Comparison of ENCODE assay signal across 8 mouse cellular contexts in genomic region chr7:45801348-45801747, GRCm38 (mm10). TPM values are rescaled to one million over a fixed set of nuclear protein-coding genes. Genes with fewer than 3 reads are reported as not detected.
DNase-seq lines count a peak whose midpoint lies in the region; ATAC-seq and TF ChIP-seq lines count a peak whose summit lies in the region.

No protein-coding gene starts in this region.

- no peaks in the 10 kb centered on the region for H3K9me3 ChIP-seq in forebrain, postnatal 0 days (ENCODE audit: low read length)
- no peaks in the 10 kb centered on the region for H3K9me3 ChIP-seq in lung, embryonic 16.5 days (ENCODE audit: control insufficient read depth, low read length)

- no peak overlapping the region for H3K4me2 ChIP-seq in forebrain, postnatal 0 days (ENCODE audit: low read depth)
- peak overlapping the region; percentile 62 for H3K4me2 ChIP-seq in lung, embryonic 16.5 days (ENCODE audit: low read depth, low read length)

- H3K36me3 ChIP-seq in forebrain, postnatal 0 days (ENCODE audit: insufficient read depth) = peaks cover 60% of the 10 kb centered on the region
- no peaks in the 10 kb centered on the region for H3K36me3 ChIP-seq in lung, embryonic 16.5 days (ENCODE audit: control insufficient read depth, insufficient read depth, low read length)
- no peaks in the 10 kb centered on the region for H3K36me3 ChIP-seq in thymus, adult 2 months (ENCODE audit: control insufficient read depth, insufficient read depth, low read length)

- TF ChIP-seq POLR2A in cerebellum, adult 2 months (IDR thresholded peaks at IDR 0.05; ENCODE audit: borderline replicate concordance, insufficient read depth, low read length) = no peak
- no peak for TF ChIP-seq POLR2A in thymus, adult 2 months (IDR thresholded peaks at IDR 0.05; ENCODE audit: control insufficient read depth, extremely low read depth, insufficient read depth, low read length, poor library complexity)

- no peak overlapping the region for H3K9ac ChIP-seq in forebrain, postnatal 0 days
- 0 out of 2 replicates have a peak overlapping the region, but pooled peaks have one; percentile 29 for H3K9ac ChIP-seq in lung, embryonic 16.5 days (ENCODE audit: low read length)

- TF ChIP-seq CTCF in cerebellum, adult 2 months (IDR thresholded peaks at IDR 0.05; ENCODE audit: borderline replicate concordance, insufficient read depth, low read depth, low read length) = peak; percentile 100
- peak; percentile 100 for TF ChIP-seq CTCF in forebrain, postnatal 0 days (IDR thresholded peaks at IDR 0.05; ENCODE audit: low read depth)
- TF ChIP-seq CTCF in thymus, adult 2 months (IDR thresholded peaks at IDR 0.05; ENCODE audit: borderline replicate concordance, control insufficient read depth, extremely low read depth, insufficient read depth, low read length, poor library complexity) = peak; percentile 99

- H3K4me3 ChIP-seq in cerebellum, adult 2 months (replicated peaks; ENCODE audit: insufficient read depth, low read depth, low read length) = no peak overlapping the region
- no peak overlapping the region for H3K4me3 ChIP-seq in forebrain, postnatal 0 days (ENCODE audit: low read depth, low read length)
- H3K4me3 ChIP-seq in lung, embryonic 16.5 days (ENCODE audit: low read length) = peak overlapping the region; percentile 42
- no peak overlapping the region for H3K4me3 ChIP-seq in thymus, adult 2 months (ENCODE audit: control insufficient read depth, insufficient read depth, low read length)

- WGBS in cerebellum, adult 2 months = 2% methylated on average over 12 of the region's 12 CpGs
- WGBS in forebrain, postnatal 0 days = 4% methylated on average over 12 of the region's 12 CpGs
- WGBS in lung, embryonic 16.5 days = under 1% methylated on average over 12 of the region's 12 CpGs
- WGBS in thymus, adult 2 months = under 1% methylated on average over 12 of the region's 12 CpGs

- no peaks in the 10 kb centered on the region for H3K27me3 ChIP-seq in cerebellum, adult 2 months (ENCODE audit: control insufficient read depth, insufficient read depth, low read length)
- no peaks in the 10 kb centered on the region for H3K27me3 ChIP-seq in forebrain, postnatal 0 days (ENCODE audit: insufficient read depth, low read length)
- H3K27me3 ChIP-seq in lung, embryonic 16.5 days (ENCODE audit: control insufficient read depth, insufficient read depth, low read depth, low read length) = peaks cover 25% of the 10 kb centered on the region
- peaks cover 15% of the 10 kb centered on the region; the same call in 1 of the 2 replicates for H3K27me3 ChIP-seq in thymus, adult 2 months (ENCODE audit: control insufficient read depth, insufficient read depth, low read length)

- no peak overlapping the region for H3K27ac ChIP-seq in cerebellum, adult 2 months (ENCODE audit: insufficient read depth, low read length)
- H3K27ac ChIP-seq in forebrain, postnatal 0 days (ENCODE audit: low read depth, low read length) = peak overlapping the region; percentile 57; the same call in 1 of the 2 replicates
- peak overlapping the region; percentile 65; the same call in 1 of the 2 replicates for H3K27ac ChIP-seq in lung, embryonic 16.5 days (ENCODE audit: low read length)
- H3K27ac ChIP-seq in thymus, adult 2 months (ENCODE audit: control insufficient read depth, insufficient read depth, low read length) = no peak overlapping the region

- DNase-seq in MN1 (ENCODE audit: low spot score) = peak; percentile 88
- DNase-seq in cerebellum, adult 2 months = peak; percentile 85 to 92
- peak; percentile 96 for DNase-seq in forebrain, postnatal 0 days
- peak; percentile 96 for DNase-seq in heart, postnatal 4 days
- peak; percentile 85 for DNase-seq in layer of hippocampus, adult 9-10 months (ENCODE audit: low spot score)
- DNase-seq in ovary, adult 18-20 months (ENCODE audit: low spot score) = peak; percentile 72
- DNase-seq in thymus, adult 2 months = peak; percentile 91

- peak; percentile 82 for ATAC-seq in forebrain, postnatal 0 days
- ATAC-seq in lung, embryonic 16.5 days (ENCODE audit: low read depth) = peak; percentile 58

- peaks cover 13% of the 10 kb centered on the region for H3K4me1 ChIP-seq in cerebellum, adult 2 months (ENCODE audit: control insufficient read depth, insufficient read depth, low read length)
- H3K4me1 ChIP-seq in forebrain, postnatal 0 days (ENCODE audit: insufficient read depth) = 0 out of 2 replicates have a peak, but pooled peaks cover 2% of the 10 kb centered on the region
- peaks cover 22% of the 10 kb centered on the region for H3K4me1 ChIP-seq in lung, embryonic 16.5 days (replicated peaks; ENCODE audit: control insufficient read depth, insufficient read depth, low read length)
- peaks cover 15% of the 10 kb centered on the region for H3K4me1 ChIP-seq in thymus, adult 2 months (replicated peaks; ENCODE audit: control insufficient read depth, insufficient read depth, low read length)

RNA-seq across cellular contexts. Expression of gene Cyth2, which starts 13.0 kb away (rescaled TPM):
- polyA plus RNA-seq in cerebellum, adult 2 months (2012; rRNA removed) = 112 and 116 TPM in 2 replicates
- 253 and 270 TPM in 2 replicates for total RNA-seq in forebrain, postnatal 0 days (2014; rRNA removed)
- 282 and 317 TPM in 2 replicates for polyA plus RNA-seq in forebrain, postnatal 0 days (2015; fragmentation: Nextera tagmentation; extraction: Ambion mirVana)
- total RNA-seq in heart, postnatal 4 days (2021) = 100 to 1,000 TPM; 105 to 107 TPM
- polyA plus RNA-seq in lung, embryonic 16.5 days (2015; fragmentation: Nextera tagmentation; extraction: Ambion mirVana) = 108 and 112 TPM in 2 replicates
- 65.8 and 71.5 TPM in 2 replicates for polyA plus RNA-seq in thymus, adult 2 months (2012; rRNA removed)

RNA-seq across cellular contexts. Expression of gene Sult2b1, which starts 16.9 kb away (rescaled TPM):
- polyA plus RNA-seq in cerebellum, adult 2 months (2012; rRNA removed) = 10.6 and 10.8 TPM in 2 replicates
- total RNA-seq in forebrain, postnatal 0 days (2014; rRNA removed) = 6.5 and 8.9 TPM in 2 replicates
- polyA plus RNA-seq in forebrain, postnatal 0 days (2015; fragmentation: Nextera tagmentation; extraction: Ambion mirVana) = 9.6 and 10.0 TPM in 2 replicates
- total RNA-seq in heart, postnatal 4 days (2021) = not detected
- 6.6 and 7.9 TPM in 2 replicates for polyA plus RNA-seq in lung, embryonic 16.5 days (2015; fragmentation: Nextera tagmentation; extraction: Ambion mirVana)
- 3.8 and 3.9 TPM in 2 replicates for polyA plus RNA-seq in thymus, adult 2 months (2012; rRNA removed)

RNA-seq across cellular contexts. Expression of gene Lmtk3, which starts 17.8 kb away (rescaled TPM):
- polyA plus RNA-seq in cerebellum, adult 2 months (2012; rRNA removed) = 126 and 130 TPM in 2 replicates
- total RNA-seq in forebrain, postnatal 0 days (2014; rRNA removed) = 128 and 144 TPM in 2 replicates
- 8.9 and 12.5 TPM in 2 replicates for polyA plus RNA-seq in forebrain, postnatal 0 days (2015; fragmentation: Nextera tagmentation; extraction: Ambion mirVana)
- total RNA-seq in heart, postnatal 4 days (2021) = under 1 TPM; 0.10 to 0.16 TPM
- 0.72 and 1.0 TPM in 2 replicates for polyA plus RNA-seq in lung, embryonic 16.5 days (2015; fragmentation: Nextera tagmentation; extraction: Ambion mirVana)
- 0.84 and 1.2 TPM in 2 replicates for polyA plus RNA-seq in thymus, adult 2 months (2012; rRNA removed)

RNA-seq across cellular contexts. Expression of gene Kcnj14, which starts 23.2 kb away (rescaled TPM):
- polyA plus RNA-seq in cerebellum, adult 2 months (2012; rRNA removed) = 6.0 and 7.3 TPM in 2 replicates
- total RNA-seq in forebrain, postnatal 0 days (2014; rRNA removed) = 0.54 and 1.00 TPM in 2 replicates
- 0.48 and 1.1 TPM in 2 replicates for polyA plus RNA-seq in forebrain, postnatal 0 days (2015; fragmentation: Nextera tagmentation; extraction: Ambion mirVana)
- under 1 TPM; 0.34 to 0.38 TPM for total RNA-seq in heart, postnatal 4 days (2021)
- 0.68 and 1.3 TPM in 2 replicates for polyA plus RNA-seq in lung, embryonic 16.5 days (2015; fragmentation: Nextera tagmentation; extraction: Ambion mirVana)
- 0.36 and 1.3 TPM in 2 replicates for polyA plus RNA-seq in thymus, adult 2 months (2012; rRNA removed)

RNA-seq across cellular contexts. Expression of gene Grwd1, which starts 29.4 kb away (rescaled TPM):
- polyA plus RNA-seq in cerebellum, adult 2 months (2012; rRNA removed) = 14.9 and 15.5 TPM in 2 replicates
- total RNA-seq in forebrain, postnatal 0 days (2014; rRNA removed) = 39.3 and 41.8 TPM in 2 replicates
- polyA plus RNA-seq in forebrain, postnatal 0 days (2015; fragmentation: Nextera tagmentation; extraction: Ambion mirVana) = 55.9 and 60.7 TPM in 2 replicates
- total RNA-seq in heart, postnatal 4 days (2021) = 10 to 100 TPM; 19.3 to 19.9 TPM
- 50.0 and 51.4 TPM in 2 replicates for polyA plus RNA-seq in lung, embryonic 16.5 days (2015; fragmentation: Nextera tagmentation; extraction: Ambion mirVana)
- 22.4 and 27.7 TPM in 2 replicates for polyA plus RNA-seq in thymus, adult 2 months (2012; rRNA removed)

Comparison
In these comparisons a context has a peak if more than half of its experiments do, and no peak if none do; other contexts are left out.
1. H3K27ac ChIP-seq: peak in forebrain, postnatal 0 days (single experiment) and lung, embryonic 16.5 days (single experiment); none in cerebellum, adult 2 months (single experiment) and thymus, adult 2 months (single experiment).
2. Peak in every context shown above with its lines, with median percentiles within 50 percentile points of each other: DNase-seq and CTCF ChIP-seq.